Mouse (Mus musculus): ENCODE results near the gene Kmt5b. TPM values are rescaled to one million over a fixed set of nuclear protein-coding genes. Genes with fewer than 3 reads are reported as not detected.
A peak's percentile ranks its signal among the peaks of the same experiment; 100 is the strongest.

Kmt5b gene
- total RNA-seq, 2 experiments from 2014 or later, result 72.9 to 76.9 TPM

- no peak for DNase-seq (ENCODE audit: low spot score in 2 of 2)
These were observed 75.3 kb downstream of the Kmt5b start for GRCm38 (mm10) chr19:3842359-3843148.

- DNase-seq (ENCODE audit: low spot score in 2 of 2), result no peak
These were observed 76.4 kb downstream of the Kmt5b start for GRCm38 (mm10) chr19:3843629-3844028.

GRCm38 (mm10) chr19:3844836-3845235 is 77.6 kb downstream of the Kmt5b start:
- no peak for DNase-seq (ENCODE audit: low spot score in 2 of 2)

- DNase-seq (ENCODE audit: low spot score in 2 of 2), result no peak
These were observed 78.1 kb downstream of the Kmt5b start for GRCm38 (mm10) chr19:3845339-3845738.

GRCm38 (mm10) chr19:3845803-3846406 is 78.7 kb downstream of the Kmt5b start:
- DNase-seq (ENCODE audit: low spot score in 2 of 2), result no peak

- no peak for DNase-seq (ENCODE audit: low spot score in 2 of 2)
These were observed 79.7 kb downstream of the Kmt5b start for GRCm38 (mm10) chr19:3846676-3847604.

GRCm38 (mm10) chr19:3847711-3848110 is 80.5 kb downstream of the Kmt5b start:
- DNase-seq (ENCODE audit: low spot score in 2 of 2), result no peak

- no peak for DNase-seq (ENCODE audit: low spot score in 2 of 2)
These were observed 81.1 kb downstream of the Kmt5b start for GRCm38 (mm10) chr19:3848207-3848808.

GRCm38 (mm10) chr19:3849251-3849650 is 82.0 kb downstream of the Kmt5b start:
- no peak for DNase-seq (ENCODE audit: low spot score in 2 of 2)

- DNase-seq (ENCODE audit: low spot score in 2 of 2), result no peak
These were observed 82.9 kb downstream of the Kmt5b start for GRCm38 (mm10) chr19:3850076-3850475.

- no peak for DNase-seq (ENCODE audit: low spot score in 2 of 2)
These were observed 83.7 kb downstream of the Kmt5b start for GRCm38 (mm10) chr19:3850847-3851469.

GRCm38 (mm10) chr19:3851502-3851962 is 84.3 kb downstream of the Kmt5b start, which contains the start of gene Chka:
TSS of gene Chka (plus strand) at chr19:3851773.
- peak; percentile 96 to 99 for DNase-seq (ENCODE audit: low spot score in 2 of 2)

GRCm38 (mm10) chr19:3851979-3852681 is 84.9 kb downstream of the Kmt5b start:
- DNase-seq (ENCODE audit: low spot score in 2 of 2), result peak; percentile 48 to 66

GRCm38 (mm10) chr19:3853121-3853520 is 85.9 kb downstream of the Kmt5b start:
- no peak for DNase-seq (ENCODE audit: low spot score in 2 of 2)

- DNase-seq (ENCODE audit: low spot score in 2 of 2), result peak in 1 of 2 experiments; percentile 39
These were observed 86.7 kb downstream of the Kmt5b start for GRCm38 (mm10) chr19:3853891-3854290.

- no peak for DNase-seq (ENCODE audit: low spot score in 2 of 2)
These were observed 87.9 kb downstream of the Kmt5b start for GRCm38 (mm10) chr19:3855091-3855490.

- peak in 1 of 2 experiments; percentile 52 for DNase-seq (ENCODE audit: low spot score in 2 of 2)
These were observed 88.4 kb downstream of the Kmt5b start for GRCm38 (mm10) chr19:3855601-3856000.

- DNase-seq (ENCODE audit: low spot score in 2 of 2), result no peak
These were observed 90.0 kb downstream of the Kmt5b start for GRCm38 (mm10) chr19:3857220-3857619.

GRCm38 (mm10) chr19:3862713-3863112 is 95.5 kb downstream of the Kmt5b start:
- no peak for DNase-seq (ENCODE audit: low spot score in 2 of 2)

- DNase-seq (ENCODE audit: low spot score in 2 of 2), result no peak
These were observed 97.7 kb downstream of the Kmt5b start for GRCm38 (mm10) chr19:3864960-3865359.
